Mouse (Mus musculus): ENCODE results near the gene Aldh1l2. TPM values are rescaled to one million over a fixed set of nuclear protein-coding genes. Genes with fewer than 3 reads are reported as not detected.
"Not testable (repeated sequence)": the region's sequence is repeated elsewhere in the genome, so short reads cannot be mapped to it uniquely, and the experiment has no call there.

Gene Aldh1l2
- polyA plus RNA-seq, 1 experiment from 2014 or later, result 8.7 TPM

GRCm38 (mm10) chr10:83539311-83539980 lies 5.5 kb upstream of the Aldh1l2 start:
- no peak overlapping the region for H3K4me3 ChIP-seq (ENCODE audit: low read depth, low read length)
- no peak overlapping the region for H3K9ac ChIP-seq (ENCODE audit: low read depth, low read length)
- no peak for DNase-seq (ENCODE audit: low spot score)
- no peaks in the 10 kb centered on the region for H3K9me3 ChIP-seq (ENCODE audit: control insufficient read depth, low read length)
- no peak overlapping the region for H3K27ac ChIP-seq (ENCODE audit: low read depth, low read length)
- ATAC-seq (ENCODE audit: low FRiP score), result no peak
- WGBS, result 75% methylated on average over 6 of the region's 6 CpGs
- H3K27me3 ChIP-seq (ENCODE audit: control insufficient read depth, insufficient read depth, low read length), result no peaks in the 10 kb centered on the region
- no peak overlapping the region for H3K4me2 ChIP-seq (replicated peaks; ENCODE audit: low read depth, low read length)
- H3K4me1 ChIP-seq (replicated peaks; ENCODE audit: control insufficient read depth, insufficient read depth, low read length), result no peaks in the 10 kb centered on the region
- no peaks in the 10 kb centered on the region for H3K36me3 ChIP-seq (ENCODE audit: control insufficient read depth, insufficient read depth, low read length)

- WGBS, result 3% methylated on average over 1 of the region's 1 CpGs
These were observed 2.5 kb upstream of the Aldh1l2 start for GRCm38 (mm10) chr10:83536436-83536835.

GRCm38 (mm10) chr10:83533258-83533909 lies 556 bp downstream of the Aldh1l2 start:
- Histone ChIP-seq H3K36me3 (ENCODE audit: control insufficient read depth, insufficient read depth, low read length) (no peaks in the 10 kb centered on the region), H3K4me1 (replicated peaks; ENCODE audit: control insufficient read depth, insufficient read depth, low read length) (no peaks in the 10 kb centered on the region), H3K27ac (ENCODE audit: low read depth, low read length) (peak overlapping the region; percentile 40; the same call in 1 of the 2 replicates), H3K4me2 (replicated peaks; ENCODE audit: low read depth, low read length) (peak overlapping the region; percentile 75), H3K9ac (ENCODE audit: low read depth, low read length) (peak overlapping the region; percentile 62), H3K27me3 (ENCODE audit: control insufficient read depth, insufficient read depth, low read length) (peaks cover 2% of the 10 kb centered on the region; the same call in 1 of the 2 replicates), H3K4me3 (ENCODE audit: low read depth, low read length) (peak overlapping the region; percentile 58), H3K9me3 (ENCODE audit: control insufficient read depth, low read length) (no peaks in the 10 kb centered on the region)
- 6% methylated on average over 27 of the region's 27 CpGs for WGBS
- DNase-seq (ENCODE audit: low spot score), result peak; percentile 63
- ATAC-seq (ENCODE audit: low FRiP score), result peak; percentile 60

More at GRCm38 (mm10) chr10:83536436-83536835, 2.5 kb upstream of the Aldh1l2 start:
- H3K4me3 ChIP-seq (ENCODE audit: low read depth, low read length), result no peak overlapping the region
- H3K36me3 ChIP-seq (ENCODE audit: control insufficient read depth, insufficient read depth, low read length), result no peaks in the 10 kb centered on the region
- H3K9ac ChIP-seq (ENCODE audit: low read depth, low read length), result no peak overlapping the region
- ATAC-seq (ENCODE audit: low FRiP score) (no peak), DNase-seq (ENCODE audit: low spot score) (no peak)
- no peak overlapping the region for H3K27ac ChIP-seq (ENCODE audit: low read depth, low read length)
- H3K4me1 ChIP-seq (replicated peaks; ENCODE audit: control insufficient read depth, insufficient read depth, low read length), result no peaks in the 10 kb centered on the region
- no peaks in the 10 kb centered on the region for H3K9me3 ChIP-seq (ENCODE audit: control insufficient read depth, low read length)
- H3K4me2 ChIP-seq (replicated peaks; ENCODE audit: low read depth, low read length), result no peak overlapping the region
- peaks cover 2% of the 10 kb centered on the region; the same call in 1 of the 2 replicates for H3K27me3 ChIP-seq (ENCODE audit: control insufficient read depth, insufficient read depth, low read length)

- WGBS, result 87% methylated on average over 6 of the region's 6 CpGs
- Histone ChIP-seq H3K4me1 (replicated peaks; ENCODE audit: control insufficient read depth, insufficient read depth, low read length) (no peaks in the 10 kb centered on the region), H3K27me3 (ENCODE audit: control insufficient read depth, insufficient read depth, low read length) (peaks cover 2% of the 10 kb centered on the region; the same call in 1 of the 2 replicates), H3K4me3 (ENCODE audit: low read depth, low read length) (no peak overlapping the region), H3K4me2 (replicated peaks; ENCODE audit: low read depth, low read length) (no peak overlapping the region), H3K27ac (ENCODE audit: low read depth, low read length) (no peak overlapping the region), H3K36me3 (ENCODE audit: control insufficient read depth, insufficient read depth, low read length) (no peaks in the 10 kb centered on the region), H3K9me3 (ENCODE audit: control insufficient read depth, low read length) (no peaks in the 10 kb centered on the region; the same call in 1 of the 2 replicates), H3K9ac (ENCODE audit: low read depth, low read length) (no peak overlapping the region)
- no peak for DNase-seq (ENCODE audit: low spot score)
- ATAC-seq (ENCODE audit: low FRiP score), result no peak
These were observed 3.5 kb downstream of the Aldh1l2 start for GRCm38 (mm10) chr10:83530384-83530967.

- H3K4me2 ChIP-seq (replicated peaks; ENCODE audit: low read depth, low read length); ATAC-seq (ENCODE audit: low FRiP score); H3K9me3 ChIP-seq (ENCODE audit: control insufficient read depth, low read length); H3K27ac ChIP-seq (ENCODE audit: low read depth, low read length); H3K4me1 ChIP-seq (replicated peaks; ENCODE audit: control insufficient read depth, insufficient read depth, low read length); H3K4me3 ChIP-seq (ENCODE audit: low read depth, low read length); H3K36me3 ChIP-seq (ENCODE audit: control insufficient read depth, insufficient read depth, low read length); DNase-seq (ENCODE audit: low spot score); H3K9ac ChIP-seq (ENCODE audit: low read depth, low read length); H3K27me3 ChIP-seq (ENCODE audit: control insufficient read depth, insufficient read depth, low read length): not testable (repeated sequence)
These were observed 9.7 kb downstream of the Aldh1l2 start for GRCm38 (mm10) chr10:83524238-83524637.

- no peak overlapping the region for H3K27ac ChIP-seq (ENCODE audit: low read depth, low read length)
- no peak overlapping the region for H3K4me3 ChIP-seq (ENCODE audit: low read depth, low read length)
These were observed 12.9 kb downstream of the Aldh1l2 start for GRCm38 (mm10) chr10:83520990-83521389.

GRCm38 (mm10) chr10:83513736-83514135 lies 20.2 kb downstream of the Aldh1l2 start:
- DNase-seq (ENCODE audit: low spot score) (no peak), ATAC-seq (ENCODE audit: low FRiP score) (no peak)
- H3K27me3 ChIP-seq (ENCODE audit: control insufficient read depth, insufficient read depth, low read length), result no peaks in the 10 kb centered on the region
- no peak overlapping the region for H3K9ac ChIP-seq (ENCODE audit: low read depth, low read length)
- H3K36me3 ChIP-seq (ENCODE audit: control insufficient read depth, insufficient read depth, low read length), result no peaks in the 10 kb centered on the region
- H3K4me2 ChIP-seq (replicated peaks; ENCODE audit: low read depth, low read length), result no peak overlapping the region
- no peaks in the 10 kb centered on the region for H3K9me3 ChIP-seq (ENCODE audit: control insufficient read depth, low read length)
- H3K4me1 ChIP-seq (replicated peaks; ENCODE audit: control insufficient read depth, insufficient read depth, low read length), result no peaks in the 10 kb centered on the region
- 85% methylated on average over 8 of the region's 8 CpGs for WGBS
- no peak overlapping the region for H3K4me3 ChIP-seq (ENCODE audit: low read depth, low read length)
- H3K27ac ChIP-seq (ENCODE audit: low read depth, low read length), result no peak overlapping the region

More at GRCm38 (mm10) chr10:83520990-83521389, 12.9 kb downstream of the Aldh1l2 start:
- no peaks in the 10 kb centered on the region for H3K9me3 ChIP-seq (ENCODE audit: control insufficient read depth, low read length)
- WGBS, result 80% methylated on average over 4 of the region's 4 CpGs
- DNase-seq (ENCODE audit: low spot score), result peak; percentile 6
- no peaks in the 10 kb centered on the region for H3K36me3 ChIP-seq (ENCODE audit: control insufficient read depth, insufficient read depth, low read length)
- ATAC-seq (ENCODE audit: low FRiP score), result no peak
- H3K9ac ChIP-seq (ENCODE audit: low read depth, low read length), result no peak overlapping the region
- H3K4me1 ChIP-seq (replicated peaks; ENCODE audit: control insufficient read depth, insufficient read depth, low read length), result no peaks in the 10 kb centered on the region
- H3K4me2 ChIP-seq (replicated peaks; ENCODE audit: low read depth, low read length), result no peak overlapping the region
- no peaks in the 10 kb centered on the region for H3K27me3 ChIP-seq (ENCODE audit: control insufficient read depth, insufficient read depth, low read length)

GRCm38 (mm10) chr10:83511304-83511703 lies 22.6 kb downstream of the Aldh1l2 start:
- Histone ChIP-seq H3K36me3 (ENCODE audit: control insufficient read depth, insufficient read depth, low read length) (no peaks in the 10 kb centered on the region), H3K27ac (ENCODE audit: low read depth, low read length) (no peak overlapping the region), H3K4me1 (replicated peaks; ENCODE audit: control insufficient read depth, insufficient read depth, low read length) (no peaks in the 10 kb centered on the region), H3K4me2 (replicated peaks; ENCODE audit: low read depth, low read length) (no peak overlapping the region), H3K4me3 (ENCODE audit: low read depth, low read length) (no peak overlapping the region), H3K9ac (ENCODE audit: low read depth, low read length) (no peak overlapping the region), H3K27me3 (ENCODE audit: control insufficient read depth, insufficient read depth, low read length) (no peaks in the 10 kb centered on the region), H3K9me3 (ENCODE audit: control insufficient read depth, low read length) (no peaks in the 10 kb centered on the region)
- no peak for ATAC-seq (ENCODE audit: low FRiP score)
- 83% methylated on average over 5 of the region's 5 CpGs for WGBS
- no peak for DNase-seq (ENCODE audit: low spot score)

Measured in hindbrain, embryonic 11.5 days (tissue).